Mouse (Mus musculus): ENCODE results near the gene Slc9a8.
"Not testable (repeated sequence)": the region's sequence is repeated elsewhere in the genome, so short reads cannot be mapped to it uniquely, and the experiment has no call there.

Gene Slc9a8
- long read RNA-seq, experiment 1, full-length matches to known transcripts: 3 of 8 reads
- long read RNA-seq, experiment 1, partial matches to known transcripts: 4 of 8 reads
- long read RNA-seq, experiment 1, other reads (novel, unspliced or antisense): 1 of 8 reads
- long read RNA-seq, experiment 2, full-length matches to known transcripts: 1 of 14 reads
- long read RNA-seq, experiment 2, partial matches to known transcripts: 2 of 14 reads
- long read RNA-seq, experiment 2, other reads (novel, unspliced or antisense): 11 of 14 reads

DNA sequence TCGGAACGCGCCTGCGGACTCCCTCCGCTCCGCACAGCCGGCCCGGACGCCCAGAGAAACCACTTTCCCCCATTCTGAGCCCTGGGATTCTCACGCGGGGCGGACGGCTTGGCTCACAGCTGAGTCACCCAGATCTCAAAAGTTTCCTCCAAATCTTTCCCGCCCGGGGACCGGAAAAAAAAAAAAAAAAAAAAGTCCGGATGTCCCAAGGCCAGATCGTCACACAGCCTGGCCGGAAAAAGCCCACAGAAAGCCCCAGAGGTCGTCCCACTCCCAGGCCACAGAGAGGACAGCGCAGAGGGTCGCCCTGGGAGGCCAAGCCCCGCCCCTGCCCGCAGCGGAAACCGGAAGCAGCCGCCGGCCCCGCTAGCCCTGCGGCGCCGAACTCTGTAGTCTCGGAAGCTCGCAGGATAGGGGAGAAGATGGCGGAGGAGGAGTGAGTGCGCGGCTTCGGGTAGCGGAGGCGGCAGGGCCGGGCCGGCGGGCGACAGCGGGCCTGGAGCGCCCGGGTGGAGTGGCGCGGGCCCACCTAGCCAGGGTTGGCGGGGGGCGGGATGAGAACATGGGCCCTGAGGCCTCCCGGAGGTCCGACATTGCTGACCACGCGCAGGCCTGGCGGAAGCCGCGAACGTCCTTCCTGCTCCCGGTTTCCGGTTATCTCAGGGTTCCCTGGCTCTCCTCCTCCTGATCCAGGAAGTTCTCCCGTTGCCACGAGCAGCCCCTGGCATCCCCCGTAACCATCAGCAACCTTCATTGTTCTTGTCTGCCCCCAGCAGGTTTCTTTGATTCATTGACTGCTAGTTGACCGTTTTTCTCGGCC lies at the start of gene Slc9a8:
Gene Slc9a8, plus strand, starts transcription at position 383 of the 820 bp plus-strand sequence.
- intact Hi-C loops (cut with DNase I): loop anchor here (5.0 to 10.0 kb wide), 3 partner anchors 41 to 357 kb away; partner anchors contain the start of gene Znfx1

DNA sequence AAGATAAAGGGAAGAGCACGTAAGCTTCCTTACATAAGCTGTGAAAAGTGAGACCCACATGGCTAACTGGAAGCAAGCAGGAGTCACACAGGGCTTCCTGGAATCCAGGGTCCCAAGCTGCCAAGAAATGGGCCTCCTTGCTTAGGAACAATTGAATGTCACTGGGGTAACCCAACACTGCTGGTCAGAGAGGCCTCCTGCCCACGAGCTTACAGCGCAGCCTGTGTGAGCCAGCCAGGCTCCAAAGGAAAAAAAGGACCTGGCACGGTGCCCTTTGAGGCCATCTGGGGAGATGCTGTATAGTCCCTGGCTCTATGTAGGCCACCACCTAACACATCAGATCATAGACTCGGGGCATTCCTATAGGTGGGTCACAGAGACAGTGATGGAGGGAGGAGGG lies 48.2 kb upstream of the Slc9a8 start:
- intact Hi-C loops (cut with DNase I): no loop called here

DNA sequence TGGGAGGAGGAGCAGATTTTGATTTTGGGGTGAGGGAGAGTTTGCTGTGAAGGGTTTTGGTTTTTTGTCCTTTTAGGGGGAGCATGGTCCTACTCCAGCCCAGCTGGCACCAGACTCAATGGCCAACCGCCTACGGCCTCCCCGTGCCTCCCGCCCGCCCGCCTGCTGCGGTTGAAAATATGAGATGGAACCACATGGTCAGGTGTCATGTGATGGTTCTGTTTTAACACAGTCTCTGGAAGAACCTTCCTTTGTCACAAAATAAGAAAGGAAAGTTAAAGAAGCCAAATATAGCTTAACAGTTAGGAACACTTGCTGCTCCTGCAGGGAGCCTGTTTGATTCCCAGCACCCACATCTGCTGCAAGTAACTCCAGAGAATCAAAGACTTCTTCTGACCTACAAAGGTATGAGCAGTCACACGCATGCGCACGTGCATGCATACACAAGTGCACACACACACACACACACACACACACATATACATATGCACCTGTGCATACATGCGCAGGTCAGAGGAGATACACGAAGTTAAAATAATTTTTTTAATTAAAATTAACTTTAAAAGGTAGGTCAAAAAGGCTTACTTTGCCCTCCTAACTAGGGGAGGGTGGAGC lies 47.2 kb upstream of the Slc9a8 start:
- intact Hi-C loops (cut with DNase I): no loop called here

DNA sequence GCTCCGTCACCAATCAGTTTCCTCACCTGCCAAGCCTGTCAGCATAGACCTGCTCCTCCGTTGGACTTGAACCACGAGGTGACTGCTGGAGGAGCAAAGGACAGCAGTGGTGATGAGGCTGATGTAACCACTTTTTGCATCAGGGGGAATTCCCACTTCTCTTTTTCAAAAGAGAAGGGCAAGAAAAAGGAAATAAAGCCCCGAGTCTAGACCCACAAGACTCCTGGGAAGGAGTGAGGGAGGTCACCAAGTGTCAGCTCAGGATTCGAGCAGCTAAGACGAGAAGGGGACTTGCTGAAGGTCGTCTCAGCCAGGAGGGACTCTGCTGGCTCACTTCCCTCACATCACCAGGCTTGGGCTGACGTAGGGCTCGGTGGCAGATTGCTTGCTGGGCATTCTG lies 46.4 kb upstream of the Slc9a8 start:
- intact Hi-C loops (cut with DNase I): no loop called here

DNA sequence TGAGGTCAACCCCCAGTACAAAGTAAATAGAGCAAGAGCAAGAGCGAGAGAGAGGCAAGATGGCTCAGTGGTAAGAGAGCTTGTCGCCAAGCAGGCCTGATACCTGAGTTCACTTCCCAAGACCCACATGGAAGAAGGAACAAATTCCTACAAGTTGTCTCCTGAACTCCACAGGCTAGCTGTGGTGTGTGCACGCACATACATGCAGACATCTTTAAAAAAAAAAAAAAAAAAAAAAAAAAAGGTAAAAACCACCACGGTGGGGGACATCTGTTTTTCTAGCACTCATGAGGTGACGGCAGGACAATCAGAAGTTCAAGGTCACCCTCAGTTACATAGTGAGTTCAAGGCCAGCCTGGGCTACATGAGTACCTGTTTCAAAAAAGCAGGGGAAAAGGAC lies 45.8 kb upstream of the Slc9a8 start:
- intact Hi-C loops (cut with DNase I): no loop called here

DNA sequence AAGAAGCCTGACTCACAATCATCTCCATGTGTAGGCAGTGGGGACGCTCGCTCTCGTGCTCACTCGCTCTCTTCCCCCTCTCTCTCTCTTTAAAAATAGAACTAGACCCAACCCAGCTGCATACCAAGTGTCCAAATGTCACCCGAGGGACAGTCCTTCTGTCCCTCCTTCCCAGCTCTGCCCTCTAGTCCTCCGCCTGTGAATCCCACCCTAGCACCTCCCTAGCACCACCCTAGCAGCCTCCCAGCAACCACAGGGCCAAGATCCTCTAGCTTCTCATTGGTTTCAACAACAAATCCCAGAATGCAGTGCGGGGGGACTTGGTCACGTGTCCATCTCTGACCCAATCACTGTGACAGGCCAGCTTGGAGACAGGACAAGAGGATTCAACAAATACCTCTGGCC lies 45.4 kb upstream of the Slc9a8 start:
- intact Hi-C loops (cut with DNase I): no loop called here

DNA sequence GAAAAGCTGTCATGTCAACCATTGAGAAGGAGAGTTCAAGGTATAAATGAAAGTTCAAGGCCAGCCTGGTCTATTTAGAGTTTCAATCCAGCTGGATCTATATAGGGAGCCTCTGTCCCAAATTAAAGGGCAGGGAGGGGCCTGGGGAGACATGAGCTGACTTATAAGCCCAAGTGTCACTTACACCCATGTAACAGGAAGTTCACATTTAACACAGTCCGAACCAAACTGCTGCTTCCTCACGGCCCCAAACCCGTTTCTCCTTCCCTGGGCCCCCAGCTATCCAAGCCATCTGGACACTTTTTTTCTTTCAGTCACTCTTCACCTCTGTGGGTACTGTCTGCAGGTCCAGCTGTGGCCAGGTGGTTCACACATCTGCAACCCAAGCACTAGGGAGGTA lies 43.8 kb upstream of the Slc9a8 start:
- intact Hi-C loops (cut with DNase I): no loop called here

DNA sequence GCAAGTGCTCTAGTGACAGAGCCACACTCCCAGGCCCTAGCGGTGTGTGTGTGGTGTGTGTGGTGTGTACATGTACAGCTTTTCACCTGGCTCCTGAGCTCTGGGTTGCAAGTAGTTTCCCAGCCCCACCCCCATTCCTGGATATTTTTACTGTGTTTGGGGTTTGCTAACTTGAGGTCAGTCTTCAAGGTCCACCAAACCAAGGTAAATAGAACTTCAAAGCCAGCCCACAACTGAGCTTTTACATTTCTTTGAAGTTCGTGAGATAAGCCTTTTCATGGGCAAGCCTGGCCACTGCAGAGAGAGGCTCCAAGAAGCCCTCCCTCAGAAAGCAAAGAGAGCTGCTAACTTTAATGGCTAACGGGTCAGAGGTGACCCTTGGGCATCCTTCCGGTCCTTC lies 42.5 kb upstream of the Slc9a8 start:
- intact Hi-C loops (cut with DNase I): no loop called here

DNA sequence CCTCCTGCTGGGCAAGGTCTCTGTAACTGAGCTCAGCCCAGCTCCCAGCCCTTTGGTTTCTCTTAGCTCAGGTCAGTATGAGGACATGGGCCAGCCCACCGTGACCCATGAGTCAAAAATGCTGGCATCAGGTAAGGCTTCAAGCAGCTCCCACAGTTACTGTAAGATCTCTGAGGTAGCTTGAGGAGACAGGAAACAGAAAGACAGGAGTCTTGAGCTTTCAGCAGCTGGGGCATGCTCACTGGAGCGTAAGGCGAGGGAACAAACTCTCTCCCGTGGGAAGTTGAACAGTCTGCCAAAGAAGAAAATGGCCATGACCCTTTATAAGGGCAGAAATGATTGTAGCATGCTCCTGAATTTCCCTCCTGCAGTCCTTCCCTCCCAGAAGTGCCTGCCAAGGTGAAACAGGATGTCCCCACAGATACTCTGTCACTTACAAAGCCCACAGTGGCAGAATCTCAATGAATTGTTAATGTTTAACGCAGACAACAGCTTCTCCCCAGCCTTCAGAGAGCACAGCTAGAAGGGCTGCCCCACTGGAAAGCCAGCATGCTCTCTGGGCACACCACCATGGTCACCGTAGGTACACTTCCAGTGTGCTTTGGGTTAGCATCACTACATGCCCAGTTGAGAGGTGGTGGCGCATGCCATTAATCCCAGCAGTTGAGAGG lies 40.8 kb upstream of the Slc9a8 start:
- intact Hi-C loops (cut with DNase I): loop anchor here (5.0 kb wide), 2 partner anchors 33 to 37 kb away; partner anchors contain the start of gene B4galt5

DNA sequence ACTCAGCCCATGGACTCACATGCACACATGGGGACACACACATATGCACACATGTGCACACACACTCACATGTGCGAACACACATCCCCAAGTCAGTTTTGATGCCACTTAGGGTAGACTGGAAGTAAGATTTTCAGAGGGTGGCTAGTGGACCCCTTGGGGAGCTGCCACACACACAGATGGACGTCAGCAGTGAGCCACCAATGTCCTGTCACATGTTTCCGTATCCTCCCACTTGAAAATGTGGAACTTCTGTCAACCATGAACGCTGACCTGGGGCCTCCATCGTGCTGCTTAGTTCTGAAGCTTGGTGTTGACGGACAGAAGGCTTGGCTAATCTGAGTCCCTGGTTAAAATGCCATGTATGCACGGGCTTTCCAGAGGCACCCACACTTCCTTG lies 39.9 kb upstream of the Slc9a8 start:
- intact Hi-C loops (cut with DNase I): loop anchor here (5.0 kb wide), 2 partner anchors 34 to 36 kb away; partner anchors contain the start of gene B4galt5

DNA sequence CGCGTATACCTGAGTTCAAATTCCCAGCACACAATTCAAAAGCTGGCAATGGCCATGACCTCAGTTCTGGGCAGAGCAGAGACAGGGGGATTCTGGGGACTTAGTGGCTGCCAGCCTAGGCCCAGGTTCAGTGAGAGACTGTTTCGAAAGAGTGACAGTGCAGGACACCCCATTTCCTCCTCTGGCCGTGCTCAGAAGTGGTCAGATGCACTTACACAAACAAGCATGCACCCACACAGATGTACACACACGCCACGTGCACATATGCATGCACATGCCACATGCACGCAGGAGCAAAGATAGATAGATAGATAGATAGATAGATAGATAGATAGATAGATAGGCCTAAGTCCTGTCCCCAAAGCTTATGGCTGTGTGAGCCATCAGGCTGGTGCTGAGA lies 39.1 kb upstream of the Slc9a8 start:
- intact Hi-C loops (cut with DNase I): loop anchor here (5.0 kb wide), 2 partner anchors 35 kb away; partner anchors contain the start of gene B4galt5

DNA sequence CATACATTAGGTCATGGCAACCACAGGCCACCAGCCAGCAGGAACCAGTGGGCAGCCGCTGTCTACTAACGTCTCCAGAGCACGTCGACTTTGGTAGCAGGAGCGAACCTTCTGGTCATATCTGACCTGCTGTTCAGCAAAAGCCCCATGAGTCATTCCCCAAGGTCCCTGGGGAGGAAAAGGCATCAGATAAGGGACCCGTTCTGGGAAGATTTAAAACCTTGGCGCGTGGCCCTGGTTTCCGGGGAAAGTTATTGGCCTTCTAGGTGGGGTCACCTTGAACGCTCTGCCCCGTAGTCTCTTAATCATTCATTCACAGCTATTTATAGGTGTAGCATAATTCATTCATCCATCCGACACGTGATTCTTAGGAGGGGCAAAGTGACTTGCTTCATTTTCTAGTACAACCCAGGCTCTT lies 37.8 kb upstream of the Slc9a8 start:
- intact Hi-C loops (cut with DNase I): loop anchor here (5.0 kb wide), 2 partner anchors 34 to 36 kb away; partner anchors contain the start of gene B4galt5

DNA sequence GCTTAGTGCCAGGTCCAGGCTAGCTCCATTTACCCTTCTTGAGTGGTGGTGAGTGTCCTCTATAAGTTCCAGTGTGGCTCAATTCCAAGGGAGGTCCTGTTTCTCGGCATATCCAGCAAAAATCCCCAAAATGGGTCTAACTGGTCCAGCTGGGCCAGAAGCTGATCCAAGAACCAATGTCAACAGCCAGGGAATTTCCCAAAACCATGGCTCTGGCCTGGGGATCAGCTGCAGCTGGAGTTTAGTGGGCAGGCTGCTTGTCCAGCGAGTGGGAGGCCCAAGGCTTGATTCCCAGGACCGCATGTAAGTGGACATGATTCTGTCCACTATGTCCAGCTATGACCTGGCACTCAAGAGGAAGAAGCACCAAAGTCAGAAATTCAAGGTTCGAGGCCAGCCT lies 35.1 kb upstream of the Slc9a8 start:
- intact Hi-C loops (cut with DNase I): no loop called here

DNA sequence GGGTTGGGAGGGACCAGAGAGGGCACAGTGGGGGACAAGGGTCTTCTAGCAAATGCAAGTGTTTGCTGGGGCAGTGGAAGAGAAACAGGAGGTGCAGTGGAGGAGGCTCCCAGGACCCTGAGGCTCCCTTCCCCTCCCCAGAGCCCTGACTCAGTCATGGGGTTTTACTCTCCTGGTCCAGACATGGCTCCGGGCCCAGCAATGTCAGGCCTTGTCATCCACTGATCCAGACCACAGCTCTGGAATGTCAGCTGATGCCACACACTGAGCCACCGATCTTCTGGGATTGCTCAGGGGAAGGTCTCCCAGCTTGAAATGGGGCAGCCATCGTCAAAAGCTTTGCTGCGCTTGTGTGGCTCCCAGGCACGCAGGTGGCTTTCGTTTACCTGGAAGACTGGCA lies 34.5 kb upstream of the Slc9a8 start:
- intact Hi-C loops (cut with DNase I): no loop called here

DNA sequence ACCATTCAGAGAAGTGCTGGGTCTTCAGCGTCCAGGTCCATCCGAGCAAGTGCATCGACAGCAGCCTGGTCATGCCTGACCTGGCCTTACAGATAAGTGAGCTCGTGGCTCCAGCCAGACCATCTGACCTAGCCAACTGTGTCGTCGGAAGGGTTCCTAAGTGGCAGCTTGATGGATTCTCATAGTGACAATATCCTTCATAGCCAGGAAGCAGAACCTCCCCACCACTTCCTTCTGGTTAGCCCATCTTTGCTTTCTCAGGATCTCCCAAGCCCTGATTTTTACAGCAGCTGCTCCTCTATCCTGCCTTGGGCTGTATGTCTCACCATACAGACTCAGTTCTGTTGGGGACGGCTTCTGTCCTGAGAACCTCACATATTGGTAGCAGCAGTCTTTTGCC lies 27.1 kb upstream of the Slc9a8 start:
- intact Hi-C loops (cut with DNase I): no loop called here

DNA sequence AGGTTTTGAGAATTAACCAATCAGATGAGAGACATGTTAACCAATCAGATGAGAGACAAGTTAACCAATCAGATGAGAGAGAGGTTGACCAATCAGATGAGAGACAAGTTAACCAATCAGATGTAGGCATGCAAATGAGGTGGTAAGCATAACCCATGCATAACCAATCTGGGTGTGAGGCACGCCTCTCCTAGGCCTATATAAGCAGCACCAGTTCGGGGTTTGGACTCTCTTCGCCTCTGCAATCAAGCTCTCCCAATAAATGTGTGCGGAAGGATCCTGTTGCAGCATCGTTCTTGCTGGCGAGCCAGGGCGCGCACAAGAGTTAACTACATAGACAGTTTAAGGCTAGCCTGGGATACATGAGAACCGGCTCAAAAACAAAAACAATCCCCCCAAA lies 25.1 kb upstream of the Slc9a8 start:
- intact Hi-C loops (cut with DNase I): not testable (repeated sequence)

DNA sequence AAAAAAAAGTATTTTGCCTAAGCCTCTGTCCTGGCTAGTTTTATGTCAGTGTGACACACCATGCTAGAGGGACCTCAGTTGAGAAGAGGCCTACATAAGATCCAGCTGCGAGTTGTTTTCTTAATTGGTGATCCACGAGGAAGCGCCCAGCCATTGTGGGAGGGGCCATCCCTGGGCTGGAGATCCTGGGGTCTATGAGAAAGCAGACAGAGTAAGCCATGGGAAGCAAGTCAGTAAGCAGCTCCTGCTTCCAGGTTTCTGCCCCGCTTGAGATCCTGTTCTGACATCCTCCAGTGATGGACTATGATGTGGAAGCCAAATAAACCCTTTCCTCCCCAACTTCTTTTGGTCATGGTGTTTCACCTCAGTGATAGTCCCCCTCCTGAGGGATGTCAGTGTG lies 22.5 kb upstream of the Slc9a8 start:
- intact Hi-C loops (cut with DNase I): no loop called here

DNA sequence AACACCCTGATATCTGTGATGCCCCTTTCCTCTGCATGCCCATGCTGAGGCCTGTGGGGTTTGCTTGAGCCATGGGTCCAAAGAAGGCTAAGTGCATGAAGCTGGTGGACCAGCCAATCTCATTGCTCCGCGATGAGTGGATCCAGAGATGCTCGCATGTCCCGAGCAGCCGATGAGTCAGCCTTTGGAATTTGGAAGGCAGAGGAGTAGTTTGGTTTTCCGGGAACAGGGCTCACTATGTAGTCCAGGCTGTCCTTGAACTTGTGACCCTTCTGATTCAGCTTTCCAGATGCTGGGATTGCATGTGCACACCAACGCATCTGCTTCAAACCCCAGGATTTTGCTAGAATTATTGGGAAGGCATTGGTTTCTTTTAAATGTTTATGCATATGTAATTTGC lies 21.9 kb upstream of the Slc9a8 start:
- intact Hi-C loops (cut with DNase I): no loop called here

DNA sequence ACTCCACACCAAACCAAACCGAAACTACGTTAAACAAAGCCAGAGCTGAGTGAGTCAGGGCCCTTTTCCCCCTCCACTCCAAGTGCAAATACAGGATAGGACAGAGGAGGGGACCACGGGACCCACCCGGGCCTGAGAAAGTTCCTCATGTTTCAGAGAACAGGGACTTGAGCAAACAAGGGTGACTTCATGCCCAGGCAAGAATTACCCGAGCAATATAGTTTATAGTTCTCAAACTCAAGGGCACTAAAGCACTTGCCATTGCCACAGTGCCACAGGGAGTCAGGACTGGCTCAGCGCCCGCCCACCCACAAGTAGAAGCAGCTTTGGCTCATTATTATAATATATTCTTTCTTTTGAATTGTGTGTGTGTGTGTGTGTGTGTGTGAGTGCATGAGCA lies 18.4 kb upstream of the Slc9a8 start:
- intact Hi-C loops (cut with DNase I): no loop called here

DNA sequence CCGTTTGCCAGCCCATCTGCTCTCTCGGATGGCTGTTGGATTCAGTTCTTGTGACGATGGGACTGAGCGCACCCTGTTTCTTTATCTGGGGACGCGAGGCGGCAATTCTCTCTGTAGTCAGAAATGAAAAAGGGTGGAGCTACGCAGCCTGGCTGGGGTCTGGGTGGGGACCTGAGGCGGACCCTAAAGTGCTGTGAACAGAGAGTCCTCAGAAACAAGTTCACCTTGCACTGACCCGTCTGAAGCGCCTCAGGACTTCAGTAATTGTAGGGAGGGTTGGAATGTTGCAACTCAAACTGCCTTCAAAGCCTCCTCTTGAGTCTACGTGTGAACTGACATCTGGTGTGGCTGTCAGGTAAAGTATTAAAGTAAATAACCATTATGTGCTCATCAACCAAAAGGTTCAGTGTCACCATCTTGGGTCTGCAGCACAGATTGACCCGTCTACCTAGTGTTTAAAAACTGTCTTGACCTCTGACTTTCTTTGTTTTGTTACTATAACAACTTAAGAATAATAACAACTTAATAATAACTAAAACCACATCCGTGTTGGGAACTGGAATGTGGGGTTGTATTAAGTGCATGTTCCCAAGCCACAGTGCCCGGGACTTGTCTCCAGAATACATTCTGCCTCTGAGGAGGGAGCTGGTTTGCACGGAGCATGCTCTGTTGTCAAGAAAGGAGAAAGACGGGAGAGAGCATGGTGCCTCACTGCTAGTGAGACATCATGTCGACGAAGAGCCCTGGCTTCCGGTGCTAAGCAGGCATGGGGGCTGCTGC lies 16.2 kb upstream of the Slc9a8 start:
- intact Hi-C loops (cut with DNase I): no loop called here

Measured in adrenal gland (tissue).